Mouse (Mus musculus) right cerebral cortex, adult 2 months (tissue): ENCODE data around the gene Gm21310.
"Not testable (repeated sequence)": the region's sequence is repeated elsewhere in the genome, so short reads cannot be mapped to it uniquely, and the experiment has no call there.

ENCODE experiments used
- DNase-seq, 2 experiments: peaks; one replicate each; pipeline ENCODE4 v3.0.0; 2021 to 2022; ENCODE audit warnings: low spot score in 2 of 2

Gene Gm21310

DNA sequence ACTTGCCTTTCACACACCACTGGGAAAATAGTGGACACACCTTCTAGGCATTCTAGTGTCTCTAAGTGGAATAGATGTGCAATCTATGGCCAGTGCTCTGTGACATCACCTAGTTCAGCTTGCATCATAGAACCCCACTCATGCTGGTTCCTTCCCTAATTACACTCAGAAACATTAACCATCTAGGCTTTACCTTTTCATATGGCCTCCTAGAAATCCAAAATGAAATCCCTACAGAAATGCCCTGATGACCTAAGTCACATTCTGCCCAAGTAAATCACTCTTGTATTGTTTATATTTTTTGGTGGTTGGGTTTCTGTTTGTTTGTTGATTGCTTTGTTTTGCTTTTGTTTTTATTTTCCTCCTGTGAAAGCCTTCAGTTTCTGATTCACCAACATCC is at the start of gene Gm21310:
Gene Gm21310 (minus strand): TSS at position 101 of the 400 bp plus-strand sequence.
- not testable (repeated sequence) for DNase-seq
